Mouse (Mus musculus): ENCODE results near the gene Pgm1.

GRCm38 (mm10) chr4:100009211-100009678 is 80.0 kb downstream of the Pgm1 start:
- no peak for TF ChIP-seq CTCF (IDR thresholded peaks at IDR 0.05; ENCODE audit: borderline replicate concordance, insufficient read depth, low read depth, low read length)
- no peak for TF ChIP-seq POLR2A (IDR thresholded peaks at IDR 0.05; ENCODE audit: borderline replicate concordance, insufficient read depth, low read length)
